Mouse (Mus musculus) thymus, postnatal 0 days (tissue): ENCODE measurements around the gene Sapcd1. TPM values are rescaled to one million over a fixed set of nuclear protein-coding genes. Genes with fewer than 3 reads are reported as not detected.

Source experiments
- DNase-seq: peaks from one replicate; pipeline ENCODE4 v3.0.0-alpha.2; 2015; ENCODE audit warnings: low spot score
- polyA plus RNA-seq: library from polyadenylated mRNA; unstranded; fragments of >200 nt; fragmentation: Nextera tagmentation; extraction: Ambion mirVana; gene quantifications from 2 replicates; pipeline ENCODE4 v1.2.1, GENCODE M21; 2015

Sapcd1 gene
- polyA plus RNA-seq, 1 experiment from 2014 or later: 22.5 TPM

GRCm38 (mm10) chr17:35031880-35032279 is 4.1 kb upstream of the Sapcd1 start:
- no peak for DNase-seq

- no peak for DNase-seq
These were observed 3.5 kb upstream of the Sapcd1 start for GRCm38 (mm10) chr17:35031272-35031671.

GRCm38 (mm10) chr17:35029691-35030532 is 2.1 kb upstream of the Sapcd1 start:
- peak; percentile 67 for DNase-seq

GRCm38 (mm10) chr17:35028315-35028714 is 499 bp upstream of the Sapcd1 start:
- no peak for DNase-seq

- DNase-seq: no peak
These were observed 1.6 kb downstream of the Sapcd1 start for GRCm38 (mm10) chr17:35026206-35026605.

- no peak for DNase-seq
These were observed 2.9 kb downstream of the Sapcd1 start for GRCm38 (mm10) chr17:35024691-35025488.

GRCm38 (mm10) chr17:35024261-35024660 is 3.6 kb downstream of the Sapcd1 start:
- no peak for DNase-seq

GRCm38 (mm10) chr17:35023756-35024155 is 4.1 kb downstream of the Sapcd1 start:
- no peak for DNase-seq

GRCm38 (mm10) chr17:35023221-35023620 is 4.6 kb downstream of the Sapcd1 start:
- no peak for DNase-seq

- DNase-seq: no peak
These were observed 5.2 kb downstream of the Sapcd1 start for GRCm38 (mm10) chr17:35022541-35023060.

GRCm38 (mm10) chr17:35021842-35022477 is 5.9 kb downstream of the Sapcd1 start:
- no peak for DNase-seq

GRCm38 (mm10) chr17:35021163-35021808 is 6.5 kb downstream of the Sapcd1 start:
- peak; percentile 82 for DNase-seq

- no peak for DNase-seq
These were observed 7.3 kb downstream of the Sapcd1 start for GRCm38 (mm10) chr17:35020551-35020950.

GRCm38 (mm10) chr17:35019894-35020293 is 7.9 kb downstream of the Sapcd1 start:
- no peak for DNase-seq

GRCm38 (mm10) chr17:35018171-35018570 is 9.6 kb downstream of the Sapcd1 start:
- no peak for DNase-seq

- no peak for DNase-seq
These were observed 10.1 kb downstream of the Sapcd1 start for GRCm38 (mm10) chr17:35017706-35018030.

- DNase-seq: peak; percentile 48
These were observed 10.8 kb downstream of the Sapcd1 start for GRCm38 (mm10) chr17:35016791-35017705.

- DNase-seq: no peak
These were observed 11.4 kb downstream of the Sapcd1 start, which contains the start of gene Vwa7 for GRCm38 (mm10) chr17:35016376-35016775. Gene Vwa7 (plus strand): TSS chr17:35016579.

GRCm38 (mm10) chr17:35015296-35015695 is 12.5 kb downstream of the Sapcd1 start:
- DNase-seq: no peak

- DNase-seq: no peak
These were observed 14.6 kb downstream of the Sapcd1 start for GRCm38 (mm10) chr17:35013221-35013620.
